Mouse (Mus musculus): ENCODE data around the gene Pgs1. TPM values are rescaled to one million over a fixed set of nuclear protein-coding genes. Genes with fewer than 3 reads are reported as not detected.
A peak's percentile ranks its signal among the peaks of the same experiment; 100 is the strongest.

Gene Pgs1
- total and polyA plus RNA-seq, 2 experiments from 2014 or later = 20.3 to 33.0 TPM

DNA sequence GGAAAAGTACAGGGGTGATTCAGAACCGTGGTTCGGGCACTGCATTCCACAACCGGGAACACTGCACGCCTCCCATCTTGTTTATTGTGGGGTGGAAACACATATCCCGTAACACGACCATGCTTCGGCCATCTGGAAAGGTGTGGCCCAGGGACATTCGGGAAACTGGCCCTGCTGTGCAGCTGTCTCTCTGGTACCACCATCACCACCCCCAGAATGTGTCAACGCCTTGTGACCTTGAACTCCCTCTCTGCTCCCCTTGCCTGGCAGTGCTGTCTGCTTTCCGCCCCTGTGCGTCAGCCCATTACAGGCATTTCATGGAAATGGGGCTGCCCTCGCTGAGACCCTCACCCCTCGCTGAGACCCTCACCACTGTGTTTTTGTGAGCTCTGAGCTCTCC lies 48.3 kb downstream of the Pgs1 start:
- H3K27ac ChIP-seq (ENCODE audit: low read depth) = no peak overlapping the region
- no peaks in the 10 kb centered on the region for H3K27me3 ChIP-seq (ENCODE audit: control insufficient read depth, insufficient read depth, low read length)
- 70% methylated on average over 13 of the region's 13 CpGs for WGBS
- no peak overlapping the region for H3K9ac ChIP-seq (replicated peaks; ENCODE audit: low read depth, low read length)
- no peak for TF ChIP-seq EP300 (IDR thresholded peaks at IDR 0.05; ENCODE audit: low read depth)
- no peak for TF ChIP-seq CTCF (IDR thresholded peaks at IDR 0.05; ENCODE audit: low read depth)
- no peaks in the 10 kb centered on the region for H3K9me3 ChIP-seq (replicated peaks; ENCODE audit: control insufficient read depth, low read length)
- ATAC-seq (ENCODE audit: insufficient read depth, low read depth) (no peak), DNase-seq (ENCODE audit: low spot score) (no peak)
- no peak overlapping the region for H3K4me3 ChIP-seq (ENCODE audit: low read depth, low read length)
- no peak overlapping the region for H3K4me2 ChIP-seq (ENCODE audit: low read depth, low read length)
- no peaks in the 10 kb centered on the region for H3K4me1 ChIP-seq (ENCODE audit: control insufficient read depth, insufficient read depth)
- no peaks in the 10 kb centered on the region for H3K36me3 ChIP-seq (replicated peaks; ENCODE audit: control insufficient read depth, insufficient read depth, low read length)

DNA sequence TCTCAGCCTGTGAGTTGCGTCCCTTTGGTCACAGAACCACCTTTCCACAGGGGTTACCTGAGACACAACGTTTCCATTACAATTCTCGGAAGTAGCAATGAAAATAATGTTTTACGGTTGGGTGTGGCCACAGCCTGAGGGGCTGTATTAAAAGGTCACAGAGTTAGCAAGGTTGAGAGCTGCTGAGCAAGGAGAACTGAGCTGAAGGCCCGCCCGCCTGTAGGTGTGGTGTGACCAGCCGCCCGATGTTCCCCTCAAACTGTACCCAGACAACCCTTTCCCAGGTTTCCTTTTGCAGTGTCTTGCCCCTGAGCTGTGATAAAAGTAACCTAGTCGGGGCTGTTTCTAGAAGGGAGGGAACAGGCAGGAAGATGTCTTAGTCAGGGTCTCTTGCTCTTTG lies 49.0 kb downstream of the Pgs1 start:
- H3K27ac ChIP-seq (ENCODE audit: low read depth) = no peak overlapping the region
- 64% methylated on average over 9 of the region's 9 CpGs for WGBS

GRCm38 (mm10) chr11:118042791-118043190 lies 56.7 kb downstream of the Pgs1 start:
- WGBS = 82% methylated on average over 9 of the region's 9 CpGs
- DNase-seq (ENCODE audit: low spot score) = no peak
- no peak for TF ChIP-seq CTCF (IDR thresholded peaks at IDR 0.05; ENCODE audit: low read depth)
- TF ChIP-seq EP300 (IDR thresholded peaks at IDR 0.05; ENCODE audit: low read depth) = no peak
- no peaks in the 10 kb centered on the region for H3K9me3 ChIP-seq (replicated peaks; ENCODE audit: control insufficient read depth, low read length)
- no peak for ATAC-seq (ENCODE audit: insufficient read depth, low read depth)
- no peak overlapping the region for H3K4me2 ChIP-seq (ENCODE audit: low read depth, low read length)
- no peaks in the 10 kb centered on the region for H3K27me3 ChIP-seq (ENCODE audit: control insufficient read depth, insufficient read depth, low read length)
- no peak overlapping the region for H3K4me3 ChIP-seq (ENCODE audit: low read depth, low read length)
- no peak overlapping the region for H3K27ac ChIP-seq (ENCODE audit: low read depth)
- H3K36me3 ChIP-seq (replicated peaks; ENCODE audit: control insufficient read depth, insufficient read depth, low read length) = no peaks in the 10 kb centered on the region
- H3K4me1 ChIP-seq (ENCODE audit: control insufficient read depth, insufficient read depth) = no peaks in the 10 kb centered on the region; the same call in 1 of the 2 replicates
- H3K9ac ChIP-seq (replicated peaks; ENCODE audit: low read depth, low read length) = no peak overlapping the region

More for the DNA sequence above, 49.0 kb downstream of the Pgs1 start:
- H3K36me3 ChIP-seq (replicated peaks; ENCODE audit: control insufficient read depth, insufficient read depth, low read length) = no peaks in the 10 kb centered on the region
- ATAC-seq (ENCODE audit: insufficient read depth, low read depth) (no peak), DNase-seq (ENCODE audit: low spot score) (no peak)
- H3K9ac ChIP-seq (replicated peaks; ENCODE audit: low read depth, low read length) = no peak overlapping the region
- no peaks in the 10 kb centered on the region for H3K9me3 ChIP-seq (replicated peaks; ENCODE audit: control insufficient read depth, low read length)
- no peak overlapping the region for H3K4me3 ChIP-seq (ENCODE audit: low read depth, low read length)
- no peaks in the 10 kb centered on the region for H3K27me3 ChIP-seq (ENCODE audit: control insufficient read depth, insufficient read depth, low read length)
- H3K4me1 ChIP-seq (ENCODE audit: control insufficient read depth, insufficient read depth) = no peaks in the 10 kb centered on the region
- H3K4me2 ChIP-seq (ENCODE audit: low read depth, low read length) = no peak overlapping the region
- TF ChIP-seq CTCF (IDR thresholded peaks at IDR 0.05; ENCODE audit: low read depth) (no peak), EP300 (IDR thresholded peaks at IDR 0.05; ENCODE audit: low read depth) (no peak)

GRCm38 (mm10) chr11:118043293-118043907 lies 57.3 kb downstream of the Pgs1 start:
- Histone ChIP-seq H3K27ac (ENCODE audit: low read depth) (no peak overlapping the region), H3K4me1 (ENCODE audit: control insufficient read depth, insufficient read depth) (no peaks in the 10 kb centered on the region; the same call in 1 of the 2 replicates), H3K27me3 (ENCODE audit: control insufficient read depth, insufficient read depth, low read length) (no peaks in the 10 kb centered on the region), H3K36me3 (replicated peaks; ENCODE audit: control insufficient read depth, insufficient read depth, low read length) (no peaks in the 10 kb centered on the region), H3K4me3 (ENCODE audit: low read depth, low read length) (no peak overlapping the region), H3K9me3 (replicated peaks; ENCODE audit: control insufficient read depth, low read length) (no peaks in the 10 kb centered on the region), H3K4me2 (ENCODE audit: low read depth, low read length) (no peak overlapping the region), H3K9ac (replicated peaks; ENCODE audit: low read depth, low read length) (no peak overlapping the region)
- peak; percentile 71 for DNase-seq (ENCODE audit: low spot score)
- ATAC-seq (ENCODE audit: insufficient read depth, low read depth) = peak; percentile 75
- TF ChIP-seq EP300 (IDR thresholded peaks at IDR 0.05; ENCODE audit: low read depth) = no peak
- TF ChIP-seq CTCF (IDR thresholded peaks at IDR 0.05; ENCODE audit: low read depth) = peak; percentile 39
- WGBS = 37% methylated on average over 13 of the region's 14 CpGs

DNA sequence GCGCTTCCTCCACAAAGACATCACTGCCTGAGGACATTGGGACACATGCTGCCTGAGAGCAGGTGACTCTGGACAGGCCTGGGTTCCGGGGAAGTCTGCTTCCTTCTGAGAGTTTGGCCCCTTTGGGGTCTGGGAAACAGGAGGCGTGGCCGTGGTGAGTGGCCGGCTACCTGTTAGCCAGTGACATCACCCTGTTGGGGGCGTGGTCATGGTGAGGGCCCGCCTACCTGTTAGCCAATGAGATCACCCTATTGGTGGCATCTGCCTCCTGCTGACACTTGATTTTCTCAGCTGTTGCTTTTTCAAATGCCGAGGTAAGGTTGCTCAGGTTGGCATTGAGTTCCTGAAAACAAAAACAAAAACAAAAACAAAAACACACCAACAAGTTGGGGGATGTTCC lies 63.5 kb downstream of the Pgs1 start:
- no peaks in the 10 kb centered on the region for H3K36me3 ChIP-seq (replicated peaks; ENCODE audit: control insufficient read depth, insufficient read depth, low read length)
- H3K4me1 ChIP-seq (ENCODE audit: control insufficient read depth, insufficient read depth) = no peaks in the 10 kb centered on the region
- H3K27me3 ChIP-seq (ENCODE audit: control insufficient read depth, insufficient read depth, low read length) = no peaks in the 10 kb centered on the region
- no peak for DNase-seq (ENCODE audit: low spot score)
- no peak overlapping the region for H3K27ac ChIP-seq (ENCODE audit: low read depth)
- 33% methylated on average over 8 of the region's 8 CpGs for WGBS
- no peak overlapping the region for H3K4me2 ChIP-seq (ENCODE audit: low read depth, low read length)
- TF ChIP-seq EP300 (IDR thresholded peaks at IDR 0.05; ENCODE audit: low read depth) (no peak), CTCF (IDR thresholded peaks at IDR 0.05; ENCODE audit: low read depth) (no peak)
- ATAC-seq (ENCODE audit: insufficient read depth, low read depth) = no peak; the same call in 1 of the 2 replicates
- H3K9me3 ChIP-seq (replicated peaks; ENCODE audit: control insufficient read depth, low read length) = no peaks in the 10 kb centered on the region
- no peak overlapping the region for H3K4me3 ChIP-seq (ENCODE audit: low read depth, low read length)
- H3K9ac ChIP-seq (replicated peaks; ENCODE audit: low read depth, low read length) = no peak overlapping the region

DNA sequence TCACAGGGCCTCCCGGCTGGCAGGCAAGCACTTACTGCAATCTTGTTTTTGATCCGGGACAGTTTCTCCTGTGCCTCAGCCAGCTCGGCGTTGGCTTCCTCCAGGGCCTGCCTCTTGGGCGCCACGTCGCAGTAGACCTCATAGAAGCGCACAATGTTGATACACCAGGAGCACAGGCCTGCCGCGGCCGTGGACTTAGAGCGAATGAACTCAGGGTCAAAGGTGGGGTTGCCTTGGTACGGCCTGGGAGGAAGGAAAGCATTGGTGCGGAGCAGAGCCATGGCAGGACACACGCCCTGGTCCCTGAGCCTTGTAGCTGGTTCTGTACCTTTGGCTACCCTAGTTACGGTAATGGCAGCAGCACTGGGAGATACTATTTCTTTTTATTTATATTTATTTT lies 64.1 kb downstream of the Pgs1 start:
- DNase-seq (ENCODE audit: low spot score) = no peak
- Histone ChIP-seq H3K9me3 (replicated peaks; ENCODE audit: control insufficient read depth, low read length) (no peaks in the 10 kb centered on the region), H3K4me2 (ENCODE audit: low read depth, low read length) (no peak overlapping the region), H3K27ac (ENCODE audit: low read depth) (no peak overlapping the region), H3K4me3 (ENCODE audit: low read depth, low read length) (no peak overlapping the region), H3K4me1 (ENCODE audit: control insufficient read depth, insufficient read depth) (no peaks in the 10 kb centered on the region), H3K36me3 (replicated peaks; ENCODE audit: control insufficient read depth, insufficient read depth, low read length) (no peaks in the 10 kb centered on the region), H3K27me3 (ENCODE audit: control insufficient read depth, insufficient read depth, low read length) (no peaks in the 10 kb centered on the region), H3K9ac (replicated peaks; ENCODE audit: low read depth, low read length) (no peak overlapping the region)
- no peak for ATAC-seq (ENCODE audit: insufficient read depth, low read depth)
- no peak for TF ChIP-seq EP300 (IDR thresholded peaks at IDR 0.05; ENCODE audit: low read depth)
- no peak for TF ChIP-seq CTCF (IDR thresholded peaks at IDR 0.05; ENCODE audit: low read depth)
- 77% methylated on average over 16 of the region's 16 CpGs for WGBS
